Mouse (Mus musculus) ovary, postnatal 36 days (tissue): Measurements from ENCODE around the gene Shprh.
A peak's percentile ranks its signal among the peaks of the same experiment; 100 is the strongest.
"Not testable (repeated sequence)": the region's sequence is repeated elsewhere in the genome, so short reads cannot be mapped to it uniquely, and the experiment has no call there.

Experiments used
- DNase-seq: peaks from one replicate; pipeline ENCODE4 v3.0.0; 2022; ENCODE audit warnings: low spot score, mixed read lengths

Shprh gene

DNA sequence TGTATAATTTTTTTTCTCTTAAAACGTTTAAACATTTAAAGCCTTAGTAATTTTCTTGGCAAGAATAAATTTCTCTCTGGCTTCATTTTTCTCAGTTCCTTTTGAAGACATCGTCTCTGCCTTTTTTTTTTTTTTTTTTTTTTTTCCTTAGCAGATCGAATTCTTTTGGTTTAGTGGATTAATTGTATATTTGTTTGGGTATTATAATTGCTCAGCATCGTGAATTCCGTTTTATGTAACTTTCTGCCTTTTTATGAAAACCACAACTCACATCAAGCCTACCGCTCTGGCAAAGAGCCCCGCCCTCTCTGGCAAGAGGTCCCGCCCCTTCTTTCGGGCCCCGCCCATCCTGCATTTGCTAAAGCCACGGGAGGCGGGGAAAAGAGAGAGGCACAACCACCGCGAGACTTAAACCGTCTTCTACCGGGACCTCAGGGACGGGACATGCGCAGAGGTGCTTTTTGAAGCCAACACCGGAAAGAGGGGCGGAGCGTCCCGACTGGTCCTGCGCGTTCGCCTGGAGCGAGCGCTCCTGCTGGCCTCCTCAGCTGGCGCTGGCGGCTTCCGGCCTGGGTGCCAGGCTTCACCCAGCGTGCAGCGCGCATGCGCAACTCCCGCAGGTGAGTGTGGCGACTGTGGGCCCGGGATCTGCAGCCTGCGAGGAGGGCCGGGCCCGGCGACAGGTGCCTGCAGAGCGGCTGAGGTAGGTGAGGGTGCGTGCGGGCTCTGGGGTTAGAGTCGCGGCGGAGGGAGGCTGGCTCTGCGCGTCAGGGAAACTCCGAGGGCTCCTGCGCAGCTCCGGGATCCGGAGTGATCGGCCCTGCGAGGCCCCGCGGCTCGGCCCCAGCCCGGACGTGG lies at the start of gene Shprh:
TSS of gene Shprh (plus strand) at position 544 of the 858 bp plus-strand sequence.
- DNase-seq, result peak; percentile 97

DNA sequence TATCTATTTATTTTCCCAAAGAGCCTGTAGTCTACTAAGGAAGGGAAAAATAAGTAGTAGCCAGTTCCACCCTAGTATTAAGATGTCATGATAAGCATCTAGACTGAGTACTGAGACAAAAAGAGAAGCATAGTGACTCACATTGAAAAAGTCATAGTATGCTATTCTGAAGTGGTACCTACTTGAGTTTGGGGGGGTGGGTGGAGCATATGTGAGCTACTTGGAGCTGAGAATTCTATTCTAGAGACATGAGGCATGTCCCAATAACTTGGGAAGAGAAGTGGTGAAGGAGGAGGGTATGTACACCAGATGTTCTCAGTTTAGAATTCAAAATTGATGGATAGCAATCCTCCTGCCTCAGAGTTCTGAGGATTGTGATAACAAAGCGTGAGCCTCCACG lies 27.4 kb upstream of the Shprh start:
- DNase-seq, result no peak

GRCm38 (mm10) chr10:11145580-11145979 lies 3.6 kb upstream of the Shprh start:
- DNase-seq, result no peak

DNA sequence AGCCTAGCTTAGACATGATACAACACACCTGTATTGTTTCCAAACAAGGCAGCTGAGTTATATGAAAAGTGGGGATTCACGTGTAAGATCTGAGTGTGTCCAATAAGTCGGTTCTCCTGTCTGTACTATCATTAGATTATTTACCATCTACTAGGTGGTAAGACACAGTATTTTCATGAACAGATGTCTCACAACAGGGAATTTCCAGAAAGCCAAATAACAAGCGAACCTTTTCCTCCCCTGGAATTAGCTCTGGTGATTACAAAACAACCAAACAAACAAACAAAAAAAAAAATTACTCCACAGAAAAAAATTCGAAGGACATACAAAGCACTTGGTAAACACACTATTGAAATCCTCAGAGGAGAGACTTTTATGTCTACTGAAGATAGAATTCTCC lies 781 bp upstream of the Shprh start:
- no peak for DNase-seq

GRCm38 (mm10) chr10:11149742-11150125 lies 507 bp downstream of the Shprh start:
- no peak for DNase-seq

DNA sequence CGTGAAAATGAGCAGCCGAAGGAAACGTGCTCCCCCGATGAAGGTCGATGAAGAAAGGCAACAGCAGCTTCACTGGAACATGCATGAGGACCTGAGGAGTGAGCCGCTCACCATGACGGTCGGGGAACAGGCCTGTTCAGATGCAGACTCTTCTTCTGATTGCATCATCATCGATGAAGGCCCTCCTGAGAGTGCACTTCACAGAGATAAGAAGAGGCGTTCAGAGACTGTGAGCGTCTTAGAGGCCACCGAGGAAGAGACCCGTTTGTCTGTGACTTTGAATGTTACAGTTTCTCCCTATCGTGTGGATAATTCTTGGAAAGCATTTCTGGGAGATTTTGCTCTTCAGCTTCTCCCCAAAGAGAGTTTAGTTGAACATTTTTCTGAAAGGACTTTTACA lies 2.4 kb downstream of the Shprh start:
- no peak for DNase-seq

DNA sequence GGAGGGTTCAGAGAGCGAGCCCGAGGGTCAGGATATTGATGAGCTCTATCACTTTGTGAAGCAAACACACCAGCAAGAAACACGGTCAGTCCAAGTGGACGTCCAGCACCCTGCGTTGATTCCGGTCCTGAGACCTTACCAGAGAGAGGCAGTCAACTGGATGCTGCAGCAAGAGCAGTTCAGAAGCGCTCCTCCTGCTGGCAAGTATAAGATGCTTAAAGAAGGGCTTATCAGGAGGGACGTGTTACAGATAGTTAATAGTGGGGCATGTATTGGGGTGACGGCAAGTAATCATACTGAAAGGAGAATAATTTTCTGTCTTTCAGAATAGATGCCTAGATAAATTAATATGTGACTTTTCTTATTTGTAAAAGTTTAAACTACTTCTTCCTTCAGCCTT lies 7.8 kb downstream of the Shprh start:
- no peak for DNase-seq

DNA sequence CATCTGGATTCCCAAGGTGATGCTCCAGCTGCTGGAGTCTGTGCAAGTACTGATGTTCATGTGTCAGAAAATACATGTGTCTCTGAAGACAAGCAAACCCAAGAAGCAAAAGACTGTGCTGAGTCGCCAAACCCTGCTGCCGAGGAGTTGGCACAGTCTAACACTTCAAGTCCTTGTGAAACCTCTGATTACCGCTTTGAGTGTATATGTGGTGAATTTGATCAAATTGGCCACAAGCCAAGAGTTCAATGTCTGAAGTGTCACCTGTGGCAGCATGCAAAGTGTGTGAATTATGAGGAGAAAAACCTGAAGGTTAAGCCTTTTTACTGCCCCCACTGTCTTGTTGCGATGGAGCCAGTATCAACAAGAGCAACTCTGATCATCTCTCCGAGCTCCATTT lies 15.3 kb downstream of the Shprh start:
- DNase-seq, result no peak

DNA sequence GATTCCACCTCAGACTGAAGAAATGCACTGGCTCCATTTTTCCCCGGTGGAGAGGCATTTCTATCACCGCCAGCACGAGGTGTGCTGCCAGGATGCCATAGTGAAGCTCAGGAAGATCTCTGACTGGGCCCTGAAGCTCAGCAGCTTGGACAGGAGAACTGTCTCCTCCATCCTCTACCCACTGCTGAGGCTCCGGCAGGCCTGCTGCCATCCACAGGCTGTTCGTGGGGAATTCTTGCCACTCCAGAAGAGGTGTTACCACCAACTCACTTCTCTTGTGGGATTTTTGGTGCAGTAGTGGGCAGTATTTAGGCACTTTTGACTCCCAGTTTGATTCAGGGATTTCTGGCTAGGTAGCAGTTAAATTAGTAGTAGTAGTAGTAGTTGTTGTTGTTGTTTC lies 21.0 kb downstream of the Shprh start:
- DNase-seq, result no peak

DNA sequence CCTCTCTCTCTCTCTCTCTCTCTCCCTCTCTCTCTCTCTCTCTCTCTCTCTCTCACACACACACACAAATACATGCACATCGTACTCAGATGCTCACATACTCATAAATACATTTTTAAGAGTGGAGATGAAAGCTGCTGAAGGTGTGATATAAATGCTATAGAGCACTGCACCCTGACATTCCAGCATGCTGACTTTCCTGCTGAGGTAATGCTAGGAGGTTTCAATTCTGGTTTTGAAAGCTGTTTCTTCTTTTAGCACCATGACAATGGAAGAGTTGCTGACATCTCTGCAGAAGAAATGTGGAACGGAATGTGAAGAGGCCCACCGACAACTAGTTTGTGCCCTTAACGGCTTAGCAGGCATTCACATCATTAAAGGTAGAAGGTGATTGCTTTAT lies 22.4 kb downstream of the Shprh start:
- DNase-seq, result no peak

GRCm38 (mm10) chr10:11172519-11172918 lies 23.3 kb downstream of the Shprh start:
- no peak for DNase-seq

DNA sequence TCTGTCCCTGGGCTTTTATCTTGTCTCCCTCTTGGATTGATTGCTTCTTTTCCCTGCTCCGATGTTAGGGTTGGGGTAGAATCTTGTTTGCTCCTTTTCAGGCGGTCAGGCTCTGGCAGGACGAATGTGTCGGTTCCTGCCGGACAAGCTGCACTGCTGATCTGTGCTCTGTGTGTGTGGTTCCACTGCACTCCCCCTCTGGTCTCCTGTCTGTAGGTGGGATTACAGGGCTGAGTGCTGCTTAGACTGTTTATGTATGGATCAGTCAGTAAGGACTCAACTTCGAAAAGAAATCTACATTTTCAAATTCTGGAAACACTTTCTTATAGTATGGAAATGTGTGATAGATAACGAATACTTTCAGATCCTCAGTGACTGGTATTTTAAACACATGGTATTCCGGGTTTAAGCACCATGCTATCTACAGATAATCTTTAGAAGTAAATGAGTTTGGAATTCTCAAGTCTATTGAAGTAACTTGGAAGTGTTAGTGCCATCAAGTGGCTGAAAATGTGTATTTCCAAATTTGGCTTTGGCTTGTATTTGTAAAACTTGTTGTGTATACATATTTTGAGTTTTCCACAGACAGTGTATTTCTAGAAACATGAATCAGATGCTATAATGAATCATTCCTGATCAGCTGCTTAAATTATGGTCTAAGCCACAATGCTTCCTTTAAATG lies 26.7 kb downstream of the Shprh start:
- DNase-seq, result no peak

- no peak for DNase-seq
Measured at GRCm38 (mm10) chr10:11180077-11180476, 30.9 kb downstream of the Shprh start.

GRCm38 (mm10) chr10:11197341-11197740 lies 48.1 kb downstream of the Shprh start:
- no peak for DNase-seq

DNA sequence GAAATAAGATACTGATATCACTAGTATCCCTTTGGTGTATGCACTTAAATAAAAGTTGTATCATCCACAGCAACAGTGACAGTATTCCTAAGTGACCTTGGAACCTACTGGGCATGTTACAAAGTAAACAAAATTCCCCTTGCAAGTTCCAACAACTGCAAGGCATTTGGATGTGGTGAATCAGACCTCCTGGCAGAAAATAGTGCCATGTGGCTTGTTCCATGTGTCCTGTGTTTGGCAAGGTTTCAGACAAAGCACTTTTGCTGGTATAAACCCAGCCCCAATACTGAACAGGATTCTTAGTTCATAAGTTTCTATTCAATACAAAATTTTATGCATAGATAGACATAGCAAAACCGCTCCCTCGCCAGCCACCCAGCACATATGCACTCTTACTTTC lies 49.1 kb downstream of the Shprh start:
- no peak for DNase-seq

DNA sequence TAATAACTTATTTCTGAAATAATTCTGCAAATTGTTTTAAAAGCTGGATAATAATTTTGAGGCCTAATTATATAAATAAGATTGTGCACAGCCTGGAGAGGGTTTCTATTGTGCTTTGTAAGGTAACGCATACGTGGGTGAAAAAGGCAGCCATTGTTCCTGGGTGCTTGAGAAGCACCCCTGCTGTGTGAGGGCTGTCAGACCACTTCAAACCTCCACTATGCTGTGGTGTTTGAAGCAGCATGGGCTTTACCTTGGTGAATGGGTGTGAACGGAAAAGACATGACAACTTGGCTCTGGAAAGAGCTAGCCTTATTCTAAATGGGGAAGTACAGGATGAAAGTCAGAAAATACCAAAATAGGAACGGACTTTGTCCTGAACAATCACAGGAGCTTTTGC lies 50.8 kb downstream of the Shprh start:
- no peak for DNase-seq

DNA sequence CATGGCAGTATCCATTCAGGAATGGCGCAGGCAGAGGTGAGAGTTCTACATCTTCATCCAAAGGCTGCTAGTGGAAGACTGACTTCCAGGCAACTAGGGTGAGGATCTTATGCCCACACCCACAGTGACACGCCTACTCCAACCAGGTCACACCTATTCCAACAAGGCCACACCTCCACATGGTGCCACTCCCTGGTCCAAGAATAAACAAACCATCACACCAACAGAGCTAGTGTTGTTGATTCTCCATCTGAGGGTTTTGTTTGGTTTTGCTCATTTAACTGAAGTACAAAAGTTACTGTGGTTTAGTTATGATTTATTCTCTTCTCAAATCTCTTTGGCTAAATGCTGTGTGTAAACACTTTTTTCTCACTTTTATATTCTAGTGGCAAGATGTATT lies 56.7 kb downstream of the Shprh start:
- not testable (repeated sequence) for DNase-seq

GRCm38 (mm10) chr10:11208670-11209069 lies 59.4 kb downstream of the Shprh start:
- no peak for DNase-seq

DNA sequence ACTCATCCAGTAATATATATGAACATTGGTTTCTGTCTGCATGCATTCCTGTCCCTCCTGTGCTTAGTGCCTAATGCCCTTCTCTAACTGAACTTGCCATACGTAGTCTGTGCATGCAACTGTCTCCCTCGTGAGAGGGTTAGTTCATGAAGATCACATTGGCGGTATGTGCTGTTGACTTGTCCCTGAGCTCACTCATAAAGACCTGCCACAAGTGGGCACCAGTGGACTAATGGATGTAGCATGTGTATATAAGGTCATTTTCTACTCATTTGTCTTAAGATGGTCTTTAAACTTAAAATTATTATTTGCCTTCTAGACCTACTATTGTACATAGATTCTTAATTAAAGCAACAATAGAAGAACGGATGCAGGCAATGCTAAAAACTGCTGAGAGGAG lies 62.8 kb downstream of the Shprh start:
- no peak for DNase-seq

DNA sequence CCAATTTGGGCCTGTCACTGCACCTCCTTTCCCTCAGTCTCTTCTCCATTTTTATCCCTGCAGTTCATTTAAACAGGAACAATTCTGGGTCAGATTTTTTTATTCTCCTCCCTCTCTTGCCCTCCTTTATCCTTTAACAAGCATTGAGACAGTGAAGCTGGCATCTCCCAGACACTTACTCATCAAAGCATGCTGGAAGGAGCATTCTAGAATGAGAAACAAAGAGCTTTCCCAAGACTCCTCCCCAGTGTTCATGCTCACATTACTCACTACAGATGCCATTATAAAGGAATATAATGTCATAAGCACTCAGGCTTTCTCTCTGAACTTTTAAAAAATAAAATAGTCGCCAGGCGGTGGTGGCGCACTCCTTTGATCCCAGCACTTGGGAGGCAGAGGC lies 77.2 kb downstream of the Shprh start:
- no peak for DNase-seq

DNA sequence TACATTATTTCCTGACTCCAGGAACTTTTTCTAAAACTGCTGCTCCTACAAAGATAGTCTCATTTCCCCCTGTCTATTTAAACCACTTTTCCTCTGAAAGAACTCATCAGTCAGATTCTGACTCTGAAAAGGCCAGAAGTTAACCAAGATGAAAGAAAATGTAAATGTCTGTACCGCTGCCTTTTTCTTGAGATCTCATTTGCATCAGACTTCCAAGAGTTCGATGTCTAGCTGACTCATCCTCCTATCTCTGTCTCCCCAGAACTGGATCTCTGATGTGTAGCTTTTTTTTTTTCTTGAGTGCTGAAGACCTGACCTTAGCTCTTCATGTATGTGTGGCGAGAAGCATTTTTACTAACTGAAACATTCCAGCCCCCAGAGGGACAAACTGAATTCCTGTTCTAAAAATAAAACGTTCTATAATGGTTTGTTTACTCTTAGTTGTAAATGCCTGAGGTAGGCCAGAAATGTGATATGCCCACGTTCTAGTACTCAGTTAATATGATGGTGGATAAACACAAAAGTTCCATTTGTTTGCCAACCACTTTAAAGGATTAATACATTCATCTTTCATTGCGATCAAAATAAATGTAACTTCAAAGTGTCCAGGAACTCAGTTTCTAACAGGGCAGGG lies 80.4 kb downstream of the Shprh start:
- DNase-seq, result no peak

- no peak for DNase-seq
Measured at GRCm38 (mm10) chr10:11233208-11233607, 84.0 kb downstream of the Shprh start.

GRCm38 (mm10) chr10:11242988-11243387 lies 93.8 kb downstream of the Shprh start:
- DNase-seq, result peak; percentile 5
